ENCODE assay signal across 10 mouse cellular contexts in the genomic region with DNA sequence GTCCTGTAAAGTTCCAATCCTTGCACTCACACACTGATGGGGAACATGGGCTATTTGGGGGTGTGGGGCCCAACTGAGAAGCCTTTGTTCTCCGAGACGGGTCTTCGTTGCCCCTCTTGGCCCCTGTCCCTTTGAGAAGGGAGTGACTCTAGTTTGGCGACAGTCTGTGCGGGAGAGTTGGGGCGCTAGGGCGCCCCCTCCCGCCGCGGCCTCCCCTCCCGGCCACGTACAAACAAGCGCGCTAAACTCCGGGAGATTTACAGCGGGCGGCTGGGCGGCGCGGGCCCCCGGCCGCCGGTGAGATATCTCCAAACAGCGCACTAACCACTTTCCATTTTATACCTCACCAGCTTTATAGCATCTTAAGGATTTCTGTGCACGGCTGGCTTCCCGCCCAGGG.
DNase-seq lines count a peak whose midpoint lies in the region; ATAC-seq and TF ChIP-seq lines count a peak whose summit lies in the region.
"Had no signal": no experiment of that assay in that cellular context is flagged by ENCODE, and none has a peak within 500 bp of the region (broad histone marks: within the 10 kb centered on the region; RNA-seq: fewer than 3 reads in every experiment).

No protein-coding gene starts in this region.

- peak; percentile 58 for DNase-seq in kidney, postnatal 0 days (ENCODE audit: low spot score)
- no peak for DNase-seq in kidney, adult 18-20 months
- peak; percentile 13 for DNase-seq in embryonic facial prominence, embryonic 14.5 days (ENCODE audit: low spot score)
- no peak for DNase-seq in frontal cortex, postnatal 14 days (ENCODE audit: low spot score in 2 of 2)
- no peak for DNase-seq in cerebellum, postnatal 36 days
- no peak for DNase-seq in layer of hippocampus, adult 8-10 months (ENCODE audit: low spot score in 2 of 2)
- DNase-seq: gastrocnemius, postnatal 10 days had no signal

- H3K36me3 ChIP-seq in kidney, postnatal 0 days (ENCODE audit: insufficient read depth, low read length) = no peaks in the 10 kb centered on the region
- H3K36me3 ChIP-seq in embryonic facial prominence, embryonic 14.5 days (ENCODE audit: control insufficient read depth, insufficient read depth, low read length) = no peaks in the 10 kb centered on the region
- no peaks in the 10 kb centered on the region; the same call in 1 of the 2 replicates for H3K36me3 ChIP-seq in intestine, embryonic 16.5 days (ENCODE audit: control insufficient read depth, insufficient read depth, low read length)
- no peaks in the 10 kb centered on the region for H3K36me3 ChIP-seq in neural tube, embryonic 13.5 days
- H3K36me3 ChIP-seq: G1E had no signal

- no peak overlapping the region for H3K9ac ChIP-seq in kidney, postnatal 0 days (ENCODE audit: low read depth, low read length)
- H3K9ac ChIP-seq in embryonic facial prominence, embryonic 14.5 days (ENCODE audit: low read depth, low read length) = 0 out of 2 replicates have a peak overlapping the region, but pooled peaks have one; percentile 20
- no peak overlapping the region for H3K9ac ChIP-seq in intestine, embryonic 16.5 days (ENCODE audit: low read depth, low read length)
- peak overlapping the region; percentile 50 for H3K9ac ChIP-seq in neural tube, embryonic 13.5 days

- no peak for ATAC-seq in kidney, postnatal 0 days (replicated peaks; ENCODE audit: low FRiP score, low read depth)
- ATAC-seq in embryonic facial prominence, embryonic 14.5 days (ENCODE audit: low read depth) = no peak
- ATAC-seq in intestine, embryonic 16.5 days = no peak
- ATAC-seq in neural tube, embryonic 13.5 days (ENCODE audit: low read depth) = 0 out of 2 replicates have a peak, but pooled peaks have one; percentile 44

- peak overlapping the region; percentile 53 for H3K4me2 ChIP-seq in kidney, postnatal 0 days (ENCODE audit: low read length)
- peak overlapping the region; percentile 54 for H3K4me2 ChIP-seq in embryonic facial prominence, embryonic 14.5 days (ENCODE audit: low read depth, low read length)
- H3K4me2 ChIP-seq in intestine, embryonic 16.5 days (ENCODE audit: low read depth, low read length) = peak overlapping the region; percentile 32
- H3K4me2 ChIP-seq in neural tube, embryonic 13.5 days = peak overlapping the region; percentile 59

- peaks cover 7% of the 10 kb centered on the region; the same call in 1 of the 2 replicates for H3K27me3 ChIP-seq in kidney, postnatal 0 days (ENCODE audit: insufficient read depth, low read length)
- peaks cover 41% of the 10 kb centered on the region for H3K27me3 ChIP-seq in embryonic facial prominence, embryonic 14.5 days (replicated peaks; ENCODE audit: control insufficient read depth, insufficient read depth, low read length)
- peaks cover 32% of the 10 kb centered on the region for H3K27me3 ChIP-seq in intestine, embryonic 16.5 days (replicated peaks; ENCODE audit: control insufficient read depth, insufficient read depth, low read length)
- peaks cover 50% of the 10 kb centered on the region for H3K27me3 ChIP-seq in neural tube, embryonic 13.5 days

- H3K9me3 ChIP-seq in kidney, postnatal 0 days (replicated peaks; ENCODE audit: low read length) = no peaks in the 10 kb centered on the region
- no peaks in the 10 kb centered on the region for H3K9me3 ChIP-seq in embryonic facial prominence, embryonic 14.5 days (ENCODE audit: control insufficient read depth, low read length)
- H3K9me3 ChIP-seq in intestine, embryonic 16.5 days (ENCODE audit: control insufficient read depth, low read length) = no peaks in the 10 kb centered on the region
- H3K9me3 ChIP-seq in neural tube, embryonic 13.5 days = no peaks in the 10 kb centered on the region
- H3K9me3 ChIP-seq: G1E had no signal

- no peak for TF ChIP-seq CTCF in kidney, postnatal 0 days (IDR thresholded peaks at IDR 0.05; ENCODE audit: low read depth)

- under 1% methylated on average over 26 of the region's 26 CpGs for WGBS in kidney, postnatal 0 days
- WGBS in embryonic facial prominence, embryonic 14.5 days = under 1% methylated on average over 26 of the region's 26 CpGs
- WGBS in intestine, embryonic 16.5 days = under 1% methylated on average over 26 of the region's 26 CpGs
- 0% methylated on average over 26 of the region's 26 CpGs for WGBS in neural tube, embryonic 13.5 days

- peak overlapping the region; percentile 13; the same call in 1 of the 2 replicates for H3K4me3 ChIP-seq in kidney, postnatal 0 days (replicated peaks; ENCODE audit: low read depth, low read length)
- peak overlapping the region; percentile 28 for H3K4me3 ChIP-seq in embryonic facial prominence, embryonic 14.5 days (ENCODE audit: low read depth, low read length)
- H3K4me3 ChIP-seq in intestine, embryonic 16.5 days (ENCODE audit: low read length) = peak overlapping the region; percentile 22
- peak overlapping the region; percentile 24 for H3K4me3 ChIP-seq in neural tube, embryonic 13.5 days

- peaks cover 4% of the 10 kb centered on the region for H3K4me1 ChIP-seq in kidney, postnatal 0 days (replicated peaks; ENCODE audit: insufficient read depth, low read length)
- H3K4me1 ChIP-seq in embryonic facial prominence, embryonic 14.5 days (ENCODE audit: control insufficient read depth, insufficient read depth, low read length) = peaks cover 4% of the 10 kb centered on the region; the same call in 1 of the 2 replicates
- no peaks in the 10 kb centered on the region for H3K4me1 ChIP-seq in intestine, embryonic 16.5 days (ENCODE audit: control insufficient read depth, insufficient read depth, low read length)
- H3K4me1 ChIP-seq in neural tube, embryonic 13.5 days (replicated peaks) = peaks cover 39% of the 10 kb centered on the region

- H3K27ac ChIP-seq in kidney, postnatal 0 days = peak overlapping the region; percentile 42; the same call in 1 of the 2 replicates
- H3K27ac ChIP-seq in embryonic facial prominence, embryonic 14.5 days (replicated peaks; ENCODE audit: low read depth, low read length) = no peak overlapping the region
- H3K27ac ChIP-seq in intestine, embryonic 16.5 days (ENCODE audit: low read length) = no peak overlapping the region
- H3K27ac ChIP-seq in neural tube, embryonic 13.5 days (replicated peaks) = peak overlapping the region; percentile 82

Comparison
In these comparisons a context has a peak if more than half of its experiments do, and no peak if none do; other contexts are left out.
1. DNase-seq: peak in kidney, postnatal 0 days (single experiment) and embryonic facial prominence, embryonic 14.5 days (single experiment); none in kidney, adult 18-20 months (single experiment), frontal cortex, postnatal 14 days (0 of 2), cerebellum, postnatal 36 days (0 of 2) and layer of hippocampus, adult 8-10 months (0 of 2).
2. H3K27ac ChIP-seq: peak in kidney, postnatal 0 days (single experiment) and neural tube, embryonic 13.5 days (single experiment); none in embryonic facial prominence, embryonic 14.5 days (single experiment) and intestine, embryonic 16.5 days (single experiment).
3. H3K9ac ChIP-seq: peak in embryonic facial prominence, embryonic 14.5 days (single experiment) and neural tube, embryonic 13.5 days (single experiment); none in kidney, postnatal 0 days (single experiment) and intestine, embryonic 16.5 days (single experiment).
4. Peak in every context shown above with its lines, with median percentiles within 50 percentile points of each other: H3K4me2 ChIP-seq and H3K4me3 ChIP-seq.